In genomic region chrX:129833887-129834286, GRCm38 (mm10) we compare ENCODE assay signal across 15 mouse cellular contexts.
"Had no signal": no experiment of that assay in that cellular context is flagged by ENCODE, and none has a peak within 500 bp of the region (broad histone marks: within the 10 kb centered on the region; RNA-seq: fewer than 3 reads in every experiment).

No protein-coding gene starts in this region.

- H3K36me3 ChIP-seq: neural tube, embryonic 15.5 days; stomach, embryonic 15.5 days had no signal

- H3K27ac ChIP-seq: neural tube, embryonic 15.5 days; stomach, embryonic 15.5 days; stomach, postnatal 0 days had no signal

- H3K4me2 ChIP-seq: neural tube, embryonic 15.5 days; stomach, embryonic 15.5 days had no signal

- H3K4me1 ChIP-seq: neural tube, embryonic 15.5 days; stomach, embryonic 15.5 days had no signal

- H3K9me3 ChIP-seq: neural tube, embryonic 15.5 days; stomach, embryonic 15.5 days had no signal

- H3K27me3 ChIP-seq: neural tube, embryonic 15.5 days; stomach, embryonic 15.5 days had no signal

- H3K4me3 ChIP-seq: neural tube, embryonic 15.5 days; stomach, embryonic 15.5 days had no signal

- DNase-seq: retina, postnatal 1 day; right cerebral cortex, adult 18-20 months; right cerebral cortex, postnatal 14 days; right cerebral cortex, postnatal 25 days; right cerebral cortex, postnatal 4 days; spleen, adult 18-20 months; thymus, adult 18-20 months; thymus, adult 2 months; thymus, postnatal 14 days; thymus, postnatal 25 days; thymus, postnatal 36 days; thymus, postnatal 4 days had no signal

- H3K9ac ChIP-seq: neural tube, embryonic 15.5 days; stomach, embryonic 15.5 days had no signal
